In the genomic region with DNA sequence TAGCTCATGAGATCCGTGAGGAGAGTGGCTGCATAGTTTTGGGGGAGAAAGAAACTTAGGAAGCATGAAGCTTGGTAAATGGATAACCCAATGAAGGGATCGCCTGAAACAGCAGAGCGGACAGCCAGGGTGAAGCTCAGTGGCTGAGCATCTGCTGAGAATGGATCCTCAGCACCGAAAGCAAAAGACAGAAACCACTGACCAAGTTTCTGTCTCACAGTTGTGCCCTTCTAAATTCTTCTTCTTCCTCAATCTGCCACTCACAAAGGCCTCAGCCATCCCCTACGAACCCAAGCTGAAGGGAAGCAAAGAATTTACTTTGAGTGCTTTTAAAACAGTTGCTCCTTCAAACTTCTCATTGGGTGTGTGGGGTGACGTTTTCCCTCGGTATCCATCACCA, we compare ENCODE assay signal across 35 mouse cellular contexts.
"Had no signal": no experiment of that assay in that cellular context is flagged by ENCODE, and none has a peak within 500 bp of the region (broad histone marks: within the 10 kb centered on the region; RNA-seq: fewer than 3 reads in every experiment).

No protein-coding gene starts in this region.

- DNase-seq: heart, postnatal 10 days; heart, postnatal 14 days; heart, postnatal 36 days; heart, postnatal 4 days; kidney, adult 11 months; kidney, adult 18-20 months; kidney, adult 2 months; kidney, adult 8-10 months; kidney, adult 9 months; kidney, postnatal 10 days; kidney, postnatal 14 days; kidney, postnatal 25 days; kidney, postnatal 36 days; kidney, postnatal 4 days; layer of hippocampus, adult 9-11 months; layer of hippocampus, postnatal 36 days had no signal

- H3K27ac ChIP-seq: heart, embryonic 13.5 days; heart, embryonic 15.5 days; hindbrain, embryonic 10.5 days; hindbrain, embryonic 12.5 days; hindbrain, embryonic 13.5 days; hindbrain, embryonic 14.5 days; hindbrain, embryonic 15.5 days; hindbrain, postnatal 0 days; intestine, embryonic 15.5 days; kidney, embryonic 15.5 days; kidney, postnatal 0 days; layer of hippocampus, adult 2 months; left cerebral cortex, adult 2 months had no signal

- H3K4me3 ChIP-seq: heart, embryonic 12.5 days; heart, embryonic 13.5 days; heart, embryonic 15.5 days; hindbrain, embryonic 10.5 days; hindbrain, embryonic 12.5 days; hindbrain, embryonic 13.5 days; hindbrain, embryonic 15.5 days; intestine, embryonic 15.5 days; kidney, embryonic 15.5 days; layer of hippocampus, adult 2 months; left cerebral cortex, adult 2 months had no signal

- H3K9ac ChIP-seq: heart, embryonic 12.5 days; heart, embryonic 13.5 days; heart, embryonic 15.5 days; hindbrain, embryonic 12.5 days; hindbrain, embryonic 13.5 days; hindbrain, embryonic 14.5 days; hindbrain, embryonic 15.5 days; intestine, embryonic 15.5 days; kidney, embryonic 15.5 days had no signal

- H3K4me1 ChIP-seq: heart, embryonic 12.5 days; heart, embryonic 15.5 days; hindbrain, embryonic 10.5 days; hindbrain, embryonic 12.5 days; hindbrain, embryonic 13.5 days; hindbrain, embryonic 15.5 days; intestine, embryonic 15.5 days; kidney, embryonic 15.5 days had no signal

- H3K36me3 ChIP-seq: heart, embryonic 15.5 days; hindbrain, embryonic 10.5 days; hindbrain, embryonic 12.5 days; hindbrain, embryonic 13.5 days; hindbrain, embryonic 15.5 days; intestine, embryonic 15.5 days had no signal

- H3K27me3 ChIP-seq: heart, embryonic 12.5 days; heart, embryonic 13.5 days; heart, embryonic 15.5 days; hindbrain, embryonic 12.5 days; hindbrain, embryonic 13.5 days; hindbrain, embryonic 15.5 days; intestine, embryonic 15.5 days; kidney, embryonic 15.5 days had no signal

- H3K9me3 ChIP-seq: heart, embryonic 12.5 days; heart, embryonic 13.5 days; heart, embryonic 15.5 days; hindbrain, embryonic 10.5 days; hindbrain, embryonic 12.5 days; hindbrain, embryonic 13.5 days; hindbrain, embryonic 15.5 days; intestine, embryonic 15.5 days; kidney, embryonic 15.5 days had no signal

- H3K4me2 ChIP-seq: heart, embryonic 11.5 days; heart, embryonic 12.5 days; heart, embryonic 13.5 days; heart, embryonic 15.5 days; hindbrain, embryonic 12.5 days; hindbrain, embryonic 13.5 days; hindbrain, embryonic 14.5 days; hindbrain, embryonic 15.5 days; intestine, embryonic 15.5 days; kidney, embryonic 15.5 days had no signal

- ATAC-seq: hindbrain, embryonic 16.5 days; hindbrain, postnatal 0 days; inflammation-experienced regulatory T-cells, adult 6 months; intestine, embryonic 15.5 days; intestine, embryonic 16.5 days; intestine, postnatal 0 days had no signal
